Mouse (Mus musculus): ENCODE data around the gene Lyrm4.
"Not testable (repeated sequence)": the region's sequence is repeated elsewhere in the genome, so short reads cannot be mapped to it uniquely, and the experiment has no call there.

GRCm38 (mm10) chr13:35991185-35991584 lies 126.1 kb downstream of the Lyrm4 start:
- not testable (repeated sequence) for TF ChIP-seq POLR2A, CTCF (IDR thresholded peaks at IDR 0.05; ENCODE audit: insufficient read depth, low read depth, low read length)
